1 mouse cellular context compared by ENCODE assay signal in the genomic region with DNA sequence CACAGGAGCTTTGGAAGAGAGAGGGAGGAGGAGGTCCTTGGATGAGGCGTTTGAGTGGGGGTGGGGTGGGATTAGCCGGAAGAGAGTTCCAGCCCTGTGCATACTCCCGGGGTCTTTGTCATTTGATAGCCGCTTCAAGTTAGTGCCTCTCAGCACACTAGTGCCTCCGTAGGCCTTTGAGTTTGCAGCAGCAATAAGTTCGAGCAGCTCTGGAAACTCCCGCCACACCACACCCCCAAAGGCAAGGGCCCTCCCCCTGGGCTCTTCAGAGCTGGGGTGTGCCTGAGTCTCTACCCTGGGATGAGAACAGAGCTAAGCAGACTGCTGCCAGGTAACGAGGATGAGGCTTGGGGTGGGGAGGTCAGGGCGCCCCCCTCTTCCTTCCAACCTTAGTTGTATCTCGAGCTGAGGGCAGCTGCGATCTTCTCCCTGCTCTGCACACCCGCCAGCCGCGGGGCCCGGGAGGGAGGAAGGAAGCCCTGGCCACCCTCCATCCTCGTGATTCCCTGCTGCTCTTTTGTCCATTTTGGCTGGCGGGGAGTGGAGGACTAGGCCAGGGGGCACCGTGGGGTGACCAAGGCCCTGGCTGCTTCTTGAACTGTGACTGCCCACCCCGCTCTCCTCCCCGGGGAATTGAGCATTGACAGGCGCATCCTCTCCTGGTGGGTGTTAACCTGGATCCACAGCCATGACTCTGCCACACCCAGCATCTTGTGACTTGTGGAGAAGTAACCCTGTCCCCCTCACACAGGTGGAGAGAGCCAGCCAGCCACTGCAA.
A peak's percentile ranks its signal among the peaks of the same experiment; 100 is the strongest.
TF ChIP-seq lines count a peak whose summit lies in the region.

No protein-coding gene starts in this region.

TF ChIP-seq in CH12.LX, 34 proteins besides CTCF, POLR2A, EP300 and RAD21:
- TF ChIP-seq MAFK (IDR thresholded peaks at IDR 0.05; ENCODE audit: insufficient replicate concordance, low read length) (no peak), JUND (conservative IDR thresholded peaks at IDR 0.05; ENCODE audit: low read depth, low read length) (no peak), SMC3 (IDR thresholded peaks at IDR 0.05; ENCODE audit: low read depth, low read length) (0 out of 2 replicates have a peak, but pooled peaks have one; percentile 4), UBTF (IDR thresholded peaks at IDR 0.05; ENCODE audit: low read depth, low read length) (0 out of 2 replicates have a peak, but pooled peaks have one; percentile 30), MEF2A (IDR thresholded peaks at IDR 0.05; ENCODE audit: borderline replicate concordance, low read depth, low read length) (0 out of 2 replicates have a peak, but pooled peaks have one; percentile 25), ZMIZ1 (IDR thresholded peaks at IDR 0.05; ENCODE audit: low read depth, low read length) (0 out of 2 replicates have a peak, but pooled peaks have one; percentile 3), POLR2AphosphoS2 (IDR thresholded peaks at IDR 0.05; ENCODE audit: low read depth, low read length) (no peak), CHD2 (IDR thresholded peaks at IDR 0.05; ENCODE audit: low read length) (0 out of 2 replicates have a peak, but pooled peaks have one; percentile 13), HCFC1 (IDR thresholded peaks at IDR 0.05; ENCODE audit: low read depth, low read length) (no peak), MAX (IDR thresholded peaks at IDR 0.05; ENCODE audit: low read length) (0 out of 2 replicates have a peak, but pooled peaks have one; percentile 21), MXI1 (IDR thresholded peaks at IDR 0.05; ENCODE audit: low read depth, low read length) (no peak; the same call in 1 of the 2 replicates), TCF12 (IDR thresholded peaks at IDR 0.05; ENCODE audit: low read depth, low read length) (peak; percentile 13; the same call in 1 of the 2 replicates)
TF ChIP-seq in CH12.LX: peak in this region for 7.
